Mouse (Mus musculus): ENCODE measurements around the gene Eapp. TPM values are rescaled to one million over a fixed set of nuclear protein-coding genes. Genes with fewer than 3 reads are reported as not detected.
"Not testable (repeated sequence)": the region's sequence is repeated elsewhere in the genome, so short reads cannot be mapped to it uniquely, and the experiment has no call there.

The Eapp gene
- total and polyA plus RNA-seq, 2 experiments from 2014 or later = 24.3 to 104 TPM

DNA sequence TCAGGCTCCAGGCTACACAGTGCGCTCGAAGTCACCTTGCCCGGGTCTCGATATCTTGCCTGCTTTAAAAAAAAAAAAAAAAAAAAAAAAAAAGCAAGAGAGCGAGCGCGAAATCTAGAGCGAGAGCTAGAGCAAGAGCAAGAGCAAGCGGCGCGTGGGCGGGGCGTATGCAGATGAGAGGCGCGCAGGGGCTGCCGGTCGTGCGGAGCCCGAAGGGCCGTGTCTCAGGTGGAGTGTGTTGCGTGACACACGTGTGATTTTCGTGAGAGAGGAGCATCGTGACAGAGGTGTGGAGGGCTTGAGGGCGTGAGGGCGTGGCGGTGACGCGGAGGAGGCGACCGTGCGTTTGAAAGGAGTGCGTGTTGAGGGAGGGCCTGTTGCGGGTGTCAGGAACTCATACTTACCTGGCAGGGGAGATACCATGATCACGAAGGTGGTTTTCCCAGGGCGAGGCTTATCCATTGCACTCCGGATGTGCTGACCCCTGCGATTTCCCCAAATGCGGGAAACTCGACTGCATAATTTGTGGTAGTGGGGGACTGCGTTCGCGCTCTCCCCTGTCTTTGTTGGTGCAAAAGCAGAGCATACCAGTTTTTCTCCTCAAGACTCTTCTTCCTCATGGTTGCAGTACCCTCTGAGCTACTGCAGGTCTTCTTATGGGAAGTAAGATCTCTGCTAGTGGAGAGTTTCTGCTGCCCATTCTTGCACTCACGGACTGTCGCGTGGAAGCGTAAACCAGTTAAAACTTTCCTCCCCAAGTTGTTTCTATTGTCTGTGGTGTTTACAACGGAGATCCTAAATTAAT is 18.3 kb upstream of the Eapp start:
- not testable (repeated sequence) for H3K36me3 ChIP-seq (ENCODE audit: insufficient read depth, low read length); H3K27me3 ChIP-seq (ENCODE audit: insufficient read depth, low read length); H3K4me1 ChIP-seq (ENCODE audit: insufficient read depth, low read length); H3K4me3 ChIP-seq (ENCODE audit: low read depth, low read length); DNase-seq (ENCODE audit: low spot score); H3K27ac ChIP-seq (ENCODE audit: low read depth, low read length); H3K9ac ChIP-seq (replicated peaks; ENCODE audit: low read length, poor library complexity, severe bottlenecking); H3K4me2 ChIP-seq (ENCODE audit: low read depth, low read length, poor library complexity, severe bottlenecking); H3K9me3 ChIP-seq (ENCODE audit: low read length)
- WGBS = 0% methylated on average over 2 of the region's 48 CpGs
- ATAC-seq (ENCODE audit: low FRiP score) = peak; percentile 66

DNA sequence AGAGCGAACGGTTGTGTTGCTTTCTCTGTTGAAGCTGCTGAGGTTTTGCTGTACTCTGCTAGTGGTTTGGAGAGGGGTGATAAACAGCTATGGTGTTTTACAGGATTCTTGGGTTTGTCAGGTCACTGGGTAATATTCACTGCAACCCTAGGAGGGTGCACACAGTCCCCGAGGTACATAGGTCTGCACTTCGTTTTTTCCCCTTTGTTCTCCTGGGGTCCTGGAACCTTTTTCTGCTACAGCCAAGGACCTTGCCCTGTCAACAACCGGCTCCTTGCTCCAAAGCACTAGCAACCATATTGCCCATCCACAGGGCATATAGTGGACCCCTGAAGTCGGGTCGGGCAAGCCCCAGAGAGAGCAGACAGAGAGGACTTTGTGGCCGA is 14.8 kb upstream of the Eapp start:
- H3K27ac ChIP-seq (ENCODE audit: low read depth, low read length); DNase-seq (ENCODE audit: low spot score); H3K4me2 ChIP-seq (ENCODE audit: low read depth, low read length, poor library complexity, severe bottlenecking); H3K27me3 ChIP-seq (ENCODE audit: insufficient read depth, low read length); H3K36me3 ChIP-seq (ENCODE audit: insufficient read depth, low read length); H3K4me3 ChIP-seq (ENCODE audit: low read depth, low read length); H3K9ac ChIP-seq (replicated peaks; ENCODE audit: low read length, poor library complexity, severe bottlenecking); H3K9me3 ChIP-seq (ENCODE audit: low read length); H3K4me1 ChIP-seq (ENCODE audit: insufficient read depth, low read length): not testable (repeated sequence)
- 0% methylated on average over 3 of the region's 8 CpGs for WGBS
- ATAC-seq (ENCODE audit: low FRiP score) = peak; percentile 83

DNA sequence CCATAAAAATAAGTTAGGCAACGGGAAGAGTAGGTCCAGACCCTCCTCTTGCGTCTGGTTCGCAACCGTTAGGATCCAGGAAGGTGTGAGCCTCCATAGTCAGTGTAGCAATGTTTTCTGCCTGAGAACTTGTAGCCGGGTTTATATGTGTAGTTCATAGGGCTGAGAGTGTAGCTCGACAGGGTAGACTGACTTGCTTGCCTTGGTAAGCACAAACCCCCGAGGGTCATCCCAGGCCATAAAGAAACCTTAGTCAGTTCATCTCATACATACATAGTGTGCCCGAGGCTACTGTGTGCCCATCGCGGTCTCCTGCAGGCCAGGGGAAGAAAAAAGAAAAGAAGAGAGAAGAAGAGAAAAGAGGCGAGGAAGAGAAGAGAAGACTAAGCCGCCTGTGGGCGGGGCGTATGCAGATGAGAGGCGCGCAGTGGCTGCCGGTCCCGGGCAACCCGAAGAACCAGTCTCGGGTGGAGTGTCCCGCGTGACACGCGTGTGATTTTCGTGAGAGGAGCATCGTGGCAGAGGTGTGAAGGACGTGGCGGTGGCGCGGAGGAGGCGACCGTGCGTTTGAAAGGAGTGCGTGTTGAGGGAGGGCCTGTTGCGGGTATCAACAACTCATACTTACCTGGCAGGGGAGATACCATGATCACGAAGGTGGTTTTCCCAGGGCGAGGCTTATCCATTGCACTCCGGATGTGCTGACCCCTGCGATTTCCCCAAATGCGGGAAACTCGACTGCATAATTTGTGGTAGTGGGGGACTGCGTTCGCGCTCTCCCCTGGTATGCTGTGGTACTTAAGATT is 14.2 kb upstream of the Eapp start:
- not testable (repeated sequence) for H3K36me3 ChIP-seq (ENCODE audit: insufficient read depth, low read length); H3K9me3 ChIP-seq (ENCODE audit: low read length); H3K27ac ChIP-seq (ENCODE audit: low read depth, low read length); H3K4me1 ChIP-seq (ENCODE audit: insufficient read depth, low read length); H3K9ac ChIP-seq (replicated peaks; ENCODE audit: low read length, poor library complexity, severe bottlenecking); H3K27me3 ChIP-seq (ENCODE audit: insufficient read depth, low read length); DNase-seq (ENCODE audit: low spot score); H3K4me3 ChIP-seq (ENCODE audit: low read depth, low read length); H3K4me2 ChIP-seq (ENCODE audit: low read depth, low read length, poor library complexity, severe bottlenecking)
- ATAC-seq (ENCODE audit: low FRiP score) = peak; percentile 80
- WGBS = 0% methylated on average over 10 of the region's 44 CpGs

DNA sequence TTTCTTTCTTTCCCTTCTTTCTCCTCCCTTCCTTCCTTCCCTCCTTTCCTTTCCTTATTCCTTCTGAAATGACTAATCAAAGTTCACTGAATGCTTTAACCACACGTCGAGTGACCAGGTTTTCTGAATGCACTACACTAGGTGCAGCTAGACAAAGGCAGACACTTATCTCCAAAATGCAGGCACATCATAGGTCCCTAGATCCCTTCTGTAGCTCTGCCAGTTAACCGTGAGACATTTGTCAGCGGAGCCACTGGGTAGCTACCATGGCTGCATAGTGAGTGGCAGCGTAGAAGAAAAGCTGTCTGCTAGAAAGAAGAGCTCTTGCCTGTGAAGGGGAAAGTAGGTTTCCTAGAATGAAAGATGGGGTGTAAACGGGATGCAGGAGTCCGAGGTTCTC is 3.7 kb upstream of the Eapp start:
- 69% methylated on average over 7 of the region's 7 CpGs for WGBS
- no peak overlapping the region for H3K27ac ChIP-seq (ENCODE audit: low read depth, low read length)

DNA sequence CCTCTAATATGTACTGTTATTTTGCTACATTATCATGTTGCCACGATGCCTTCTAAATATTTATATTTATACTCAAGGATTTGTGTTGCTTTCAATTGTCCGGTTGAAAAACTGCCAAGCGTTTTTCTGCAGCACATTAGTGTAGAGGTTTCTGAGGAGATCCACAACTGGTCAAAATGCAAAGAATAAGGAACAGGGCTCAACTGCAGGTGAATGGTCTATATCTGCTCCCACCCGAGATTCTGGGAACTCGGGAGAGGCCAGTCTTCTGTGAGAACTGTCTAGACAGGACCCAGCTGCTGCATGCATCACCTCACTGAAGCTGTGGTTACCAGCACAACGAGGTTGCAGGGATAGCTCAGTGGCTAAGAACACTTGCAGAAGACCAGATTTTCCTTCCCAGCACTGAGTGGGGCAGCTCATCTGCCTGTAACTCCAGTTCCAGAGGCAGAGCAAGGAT is 2.1 kb upstream of the Eapp start:
- H3K4me1 ChIP-seq (ENCODE audit: insufficient read depth, low read length) = no peaks in the 10 kb centered on the region
- TF ChIP-seq CTCF (IDR thresholded peaks at IDR 0.05) = no peak
- no peaks in the 10 kb centered on the region for H3K36me3 ChIP-seq (ENCODE audit: insufficient read depth, low read length)
- no peak overlapping the region for H3K27ac ChIP-seq (ENCODE audit: low read depth, low read length)
- DNase-seq (ENCODE audit: low spot score) (peak; percentile 8), ATAC-seq (ENCODE audit: low FRiP score) (no peak)
- H3K4me2 ChIP-seq (ENCODE audit: low read depth, low read length, poor library complexity, severe bottlenecking) = no peak overlapping the region
- no peak overlapping the region for H3K4me3 ChIP-seq (ENCODE audit: low read depth, low read length)
- no peak overlapping the region for H3K9ac ChIP-seq (replicated peaks; ENCODE audit: low read length, poor library complexity, severe bottlenecking)
- no peaks in the 10 kb centered on the region for H3K27me3 ChIP-seq (ENCODE audit: insufficient read depth, low read length)
- H3K9me3 ChIP-seq (ENCODE audit: low read length) = no peaks in the 10 kb centered on the region
- WGBS = 57% methylated on average over 6 of the region's 6 CpGs

More for the DNA sequence above, 3.7 kb upstream of the Eapp start:
- DNase-seq (ENCODE audit: low spot score) (no peak), ATAC-seq (ENCODE audit: low FRiP score) (no peak)
- no peak for TF ChIP-seq CTCF (IDR thresholded peaks at IDR 0.05)
- no peaks in the 10 kb centered on the region for H3K9me3 ChIP-seq (ENCODE audit: low read length)
- no peaks in the 10 kb centered on the region for H3K36me3 ChIP-seq (ENCODE audit: insufficient read depth, low read length)
- no peak overlapping the region for H3K4me2 ChIP-seq (ENCODE audit: low read depth, low read length, poor library complexity, severe bottlenecking)
- H3K9ac ChIP-seq (replicated peaks; ENCODE audit: low read length, poor library complexity, severe bottlenecking) = no peak overlapping the region
- H3K4me1 ChIP-seq (ENCODE audit: insufficient read depth, low read length) = no peaks in the 10 kb centered on the region
- no peak overlapping the region for H3K4me3 ChIP-seq (ENCODE audit: low read depth, low read length)
- no peaks in the 10 kb centered on the region for H3K27me3 ChIP-seq (ENCODE audit: insufficient read depth, low read length)

DNA sequence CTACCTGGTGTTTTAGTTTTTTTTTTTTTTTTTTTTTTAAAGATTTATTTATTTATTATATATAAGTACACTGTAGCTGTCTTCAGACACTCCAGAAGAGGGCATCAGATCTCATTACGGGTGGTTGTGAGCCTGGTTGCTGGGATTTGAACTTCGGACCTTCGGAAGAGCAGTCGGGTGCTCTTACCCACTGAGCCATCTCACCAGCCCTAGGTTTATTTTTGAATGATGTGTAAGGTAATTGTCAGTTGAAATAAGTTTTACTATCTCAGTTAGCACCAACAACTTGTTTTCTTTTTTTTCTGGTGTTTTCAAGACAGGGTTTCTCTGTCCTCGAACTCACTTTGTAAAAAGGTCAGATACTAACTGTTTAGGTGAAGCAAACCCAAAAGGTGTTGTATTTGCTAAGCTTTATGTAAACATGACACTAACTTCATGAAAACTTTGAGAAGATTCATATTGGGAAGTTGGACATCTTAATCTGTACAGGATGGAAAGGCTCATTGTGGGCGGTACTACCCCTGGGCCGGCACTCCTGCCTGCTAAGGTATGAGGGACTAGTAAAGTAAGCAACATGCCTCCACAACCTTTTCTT is 1.4 kb upstream of the Eapp start:
- no peak overlapping the region for H3K27ac ChIP-seq (ENCODE audit: low read depth, low read length)
- H3K4me3 ChIP-seq (ENCODE audit: low read depth, low read length) = no peak overlapping the region
- TF ChIP-seq CTCF (IDR thresholded peaks at IDR 0.05) = 0 out of 2 replicates have a peak, but pooled peaks have one; percentile 32
- ATAC-seq (ENCODE audit: low FRiP score) (peak; percentile 62), DNase-seq (ENCODE audit: low spot score) (no peak)
- no peaks in the 10 kb centered on the region for H3K9me3 ChIP-seq (ENCODE audit: low read length)
- H3K4me1 ChIP-seq (ENCODE audit: insufficient read depth, low read length) = no peaks in the 10 kb centered on the region
- H3K4me2 ChIP-seq (ENCODE audit: low read depth, low read length, poor library complexity, severe bottlenecking) = no peak overlapping the region
- WGBS = 11% methylated on average over 7 of the region's 7 CpGs
- H3K9ac ChIP-seq (replicated peaks; ENCODE audit: low read length, poor library complexity, severe bottlenecking) = no peak overlapping the region
- H3K27me3 ChIP-seq (ENCODE audit: insufficient read depth, low read length) = no peaks in the 10 kb centered on the region
- peaks cover 6% of the 10 kb centered on the region; the same call in 1 of the 2 replicates for H3K36me3 ChIP-seq (ENCODE audit: insufficient read depth, low read length)

Measured in midbrain, postnatal 0 days (tissue).